Mouse (Mus musculus): ENCODE results near the gene Wnk1.

Wnk1 gene

GRCm38 (mm10) chr6:119903081-119903789, 135.2 kb downstream of the Wnk1 start:
- DNase-seq (ENCODE audit: low spot score): no peak

- peak; percentile 81 for DNase-seq (ENCODE audit: low spot score)
Measured at GRCm38 (mm10) chr6:119902204-119903080, 136.0 kb downstream of the Wnk1 start, which contains the start of gene Rad52. Gene Rad52, plus strand, starts transcription at chr6:119902698.

- DNase-seq (ENCODE audit: low spot score): no peak
Measured at GRCm38 (mm10) chr6:119892711-119893110, 145.8 kb downstream of the Wnk1 start.

GRCm38 (mm10) chr6:119883151-119883550, 155.3 kb downstream of the Wnk1 start:
- DNase-seq (ENCODE audit: low spot score): no peak

All from left cerebral cortex, adult 11 months (tissue).